Mouse (Mus musculus) c-Kit-positive CD71-positive TER-119-positive erythroid progenitor cells, embryonic 14.5 days (primary cell): Measurements from ENCODE around the gene Dusp7.
A peak's percentile ranks its signal among the peaks of the same experiment; 100 is the strongest.

Experiments used
- DNase-seq: peaks from one replicate; pipeline ENCODE4 v3.0.0-alpha.2; 2013; ENCODE audit warnings: low spot score

Dusp7 gene

GRCm38 (mm10) chr9:106421033-106421864 is 52.8 kb downstream of the Dusp7 start:
- DNase-seq, result no peak

- peak; percentile 78 for DNase-seq
These were observed 53.4 kb downstream of the Dusp7 start for GRCm38 (mm10) chr9:106421865-106422160.
